Mouse (Mus musculus): ENCODE data around the gene Akr1c18.
"Not testable (repeated sequence)": the region's sequence is repeated elsewhere in the genome, so short reads cannot be mapped to it uniquely, and the experiment has no call there.

Gene Akr1c18

GRCm38 (mm10) chr13:4150518-4150917 is at the start of gene Akr1c18:
Gene Akr1c18 (minus strand): TSS chr13:4150654.
- no peak for DNase-seq (ENCODE audit: low spot score)

GRCm38 (mm10) chr13:4192511-4192910 is 42.1 kb upstream of the Akr1c18 start:
- DNase-seq (ENCODE audit: low spot score): no peak

- DNase-seq (ENCODE audit: low spot score): peak; percentile 13
These were observed 40.5 kb upstream of the Akr1c18 start, which contains the start of gene Akr1c13 for GRCm38 (mm10) chr13:4190904-4191303. Gene Akr1c13 (plus strand): TSS chr13:4191150.

- DNase-seq (ENCODE audit: low spot score): peak; percentile 19
These were observed 37.7 kb upstream of the Akr1c18 start for GRCm38 (mm10) chr13:4188174-4188573.

DNA sequence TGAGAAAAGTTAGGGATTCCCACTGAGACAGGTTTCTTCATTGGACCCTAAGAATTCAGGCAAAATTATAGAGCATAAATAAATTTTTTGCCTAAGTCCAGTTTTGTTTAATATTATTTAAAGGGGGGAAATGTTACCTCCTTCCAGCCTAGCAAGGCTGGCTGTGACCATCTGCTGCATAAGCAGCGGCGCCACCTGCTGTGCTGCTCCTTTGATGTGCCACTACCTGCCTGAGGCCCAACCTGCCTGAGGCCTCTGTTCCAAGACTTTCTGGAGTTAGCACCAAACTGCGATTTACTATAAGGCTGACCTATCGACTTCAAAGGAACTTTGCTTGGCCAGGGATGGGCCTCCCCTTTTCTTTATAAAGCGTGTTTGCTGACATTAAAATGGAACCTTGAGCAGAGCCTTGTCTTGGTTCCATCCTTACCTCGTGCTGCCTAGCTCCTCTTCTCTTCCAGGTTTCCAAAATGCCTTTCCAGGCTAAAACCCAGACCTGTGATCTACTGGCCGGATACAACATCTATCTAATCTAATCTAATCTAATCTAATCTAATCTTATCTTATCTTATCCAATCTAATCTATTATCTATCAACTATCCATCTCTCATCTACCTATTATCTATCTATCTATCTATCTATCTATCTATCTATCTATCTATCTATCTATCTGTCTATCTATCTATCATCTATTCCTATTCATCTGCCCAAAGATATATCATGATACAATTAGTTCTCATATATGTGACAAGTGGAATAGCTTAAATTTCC is 36.4 kb upstream of the Akr1c18 start:
- not testable (repeated sequence) for DNase-seq (ENCODE audit: low spot score)

DNA sequence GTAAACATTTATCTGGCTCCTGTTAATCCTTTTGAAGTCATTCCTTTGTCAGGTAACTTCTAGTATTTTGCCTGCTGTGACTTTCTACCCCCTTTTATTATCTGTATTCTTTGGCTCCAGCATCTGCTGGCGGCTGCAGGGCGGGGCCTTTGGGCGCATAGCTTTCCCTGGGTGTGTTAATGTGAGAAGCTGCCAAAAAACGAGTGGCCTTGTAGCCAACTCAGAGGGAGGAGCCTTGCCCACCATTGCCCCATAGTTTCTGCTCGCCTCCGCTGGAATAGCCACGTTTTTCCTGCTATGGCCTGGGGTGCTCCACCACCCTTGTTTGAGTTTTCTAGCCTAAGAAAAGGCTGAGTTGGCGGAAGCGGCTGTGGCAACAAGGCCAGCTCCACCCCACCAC is 32.7 kb upstream of the Akr1c18 start:
- no peak for DNase-seq (ENCODE audit: low spot score)

- not testable (repeated sequence) for DNase-seq (ENCODE audit: low spot score)
These were observed 30.9 kb upstream of the Akr1c18 start for GRCm38 (mm10) chr13:4181321-4181720.

GRCm38 (mm10) chr13:4172978-4173377 is 22.5 kb upstream of the Akr1c18 start:
- no peak for DNase-seq (ENCODE audit: low spot score)

- DNase-seq (ENCODE audit: low spot score): no peak
These were observed 17.6 kb upstream of the Akr1c18 start for GRCm38 (mm10) chr13:4168006-4168405.

DNA sequence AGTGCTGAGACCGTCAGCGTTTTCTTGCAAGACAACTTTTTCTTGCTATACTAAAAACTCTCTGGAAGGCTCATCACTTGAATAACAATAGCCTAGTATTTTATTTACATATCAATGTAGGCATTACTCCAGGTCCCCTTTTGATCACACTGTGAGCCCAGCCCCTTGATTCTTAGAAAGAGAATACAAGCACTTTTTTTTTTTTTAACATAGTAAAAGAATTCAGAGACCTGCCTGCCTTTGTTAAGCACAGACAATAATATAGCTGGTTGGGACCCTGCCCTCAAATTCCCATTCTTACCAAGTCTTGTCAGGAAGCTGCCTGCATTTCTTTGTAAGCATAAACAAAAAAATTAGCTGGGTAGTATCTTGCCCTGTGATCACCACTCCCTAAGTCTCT is 4.8 kb upstream of the Akr1c18 start:
- DNase-seq (ENCODE audit: low spot score): no peak

DNA sequence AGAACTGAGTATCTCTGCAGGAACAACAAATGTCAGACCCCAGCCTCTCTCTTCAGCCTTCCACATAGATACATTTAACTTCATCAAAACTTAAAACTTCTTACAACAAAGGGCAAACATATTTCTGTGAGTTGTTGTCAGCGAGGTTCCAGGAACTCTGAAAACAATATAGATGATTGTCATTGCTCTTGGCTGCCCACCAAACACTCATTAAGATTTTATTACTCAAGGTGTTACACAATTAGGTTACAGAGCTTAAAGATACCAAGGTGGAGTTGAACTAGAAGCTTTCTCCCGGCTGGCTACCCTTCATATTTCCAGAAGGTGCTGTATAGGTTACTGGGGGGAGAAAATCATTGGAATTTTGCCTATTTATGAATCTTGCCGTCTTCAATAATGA is 3.1 kb upstream of the Akr1c18 start:
- no peak for DNase-seq (ENCODE audit: low spot score)

DNA sequence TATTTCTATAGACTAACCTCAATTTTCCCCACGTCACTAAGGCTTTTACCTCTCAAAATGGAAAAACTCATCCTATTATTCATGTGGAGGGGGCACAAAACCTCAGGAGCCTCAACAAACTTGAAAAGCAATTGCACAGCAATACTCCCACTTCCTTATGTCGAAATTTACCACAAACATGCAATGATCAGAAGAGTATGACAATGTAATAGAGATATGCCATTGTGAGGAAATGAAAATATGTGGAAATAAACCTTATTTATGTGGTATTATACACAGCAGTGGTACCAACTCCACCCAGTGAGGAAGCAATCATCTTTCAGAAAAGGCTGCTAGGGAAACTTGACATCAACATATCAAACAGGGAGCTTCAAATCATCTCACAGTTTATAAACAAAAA is 2.5 kb upstream of the Akr1c18 start:
- no peak for DNase-seq (ENCODE audit: low spot score)

- no peak for DNase-seq (ENCODE audit: low spot score)
These were observed 6.2 kb downstream of the Akr1c18 start for GRCm38 (mm10) chr13:4144261-4144660.

DNA sequence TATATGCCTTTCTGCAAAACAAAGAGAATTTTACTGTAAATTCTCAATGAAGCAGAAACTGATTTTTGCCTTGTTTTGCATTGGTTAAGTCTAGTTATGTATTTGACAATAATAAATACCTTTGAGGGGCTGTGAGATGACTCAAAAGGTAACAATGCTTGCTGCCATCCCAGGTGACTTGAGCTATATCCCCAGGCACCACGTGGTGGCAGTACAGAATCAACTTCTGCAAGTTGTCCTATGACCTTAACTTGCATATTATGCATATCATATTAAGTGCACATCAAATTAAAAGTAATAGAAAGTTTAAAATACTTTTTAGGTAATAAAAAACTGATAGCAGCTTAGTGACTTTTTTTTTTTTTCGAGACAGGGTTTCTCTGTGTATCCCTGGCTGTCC is 17.4 kb downstream of the Akr1c18 start:
- DNase-seq (ENCODE audit: low spot score): no peak

DNA sequence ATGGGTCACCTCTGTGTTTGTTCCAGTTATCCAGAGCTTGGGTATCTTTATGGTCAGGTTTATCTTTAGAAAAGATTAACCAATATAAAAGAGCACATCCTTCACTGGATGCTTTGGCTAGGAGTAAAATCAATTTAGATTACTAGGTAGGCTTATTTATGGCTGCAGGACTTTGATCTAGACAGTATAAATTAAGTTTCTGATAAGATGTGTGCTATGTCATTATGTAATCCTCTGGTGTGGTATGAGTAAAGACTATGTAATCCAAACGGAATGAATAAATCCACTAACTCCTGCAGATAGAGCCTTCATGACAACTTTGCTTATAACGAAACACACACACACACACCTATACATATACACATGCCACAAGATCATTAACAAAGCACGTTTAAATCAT is 18.7 kb downstream of the Akr1c18 start:
- DNase-seq (ENCODE audit: low spot score): no peak

- no peak for DNase-seq (ENCODE audit: low spot score)
These were observed 19.1 kb downstream of the Akr1c18 start for GRCm38 (mm10) chr13:4131317-4131716.

GRCm38 (mm10) chr13:4129100-4129499 is 21.4 kb downstream of the Akr1c18 start:
- DNase-seq (ENCODE audit: low spot score): peak; percentile 65

DNA sequence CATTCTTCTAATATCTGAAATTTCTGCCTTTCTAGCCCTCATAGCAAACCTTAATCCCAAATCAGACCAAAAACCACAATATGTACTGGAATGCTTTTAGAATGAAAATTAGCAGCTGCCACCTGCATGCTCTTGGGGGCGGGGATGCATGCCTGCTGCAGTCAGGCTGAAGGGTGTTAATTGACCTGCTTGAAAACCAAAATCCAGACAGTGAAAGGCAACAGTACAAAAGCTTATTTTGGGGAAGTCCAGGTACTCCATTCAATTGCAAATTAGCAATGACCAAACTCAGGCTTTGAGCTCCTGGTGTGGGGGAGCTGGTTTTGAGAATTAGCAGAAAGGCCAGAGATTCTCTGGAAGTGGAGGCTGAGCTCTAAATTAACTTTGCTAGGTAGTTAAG is 24.6 kb downstream of the Akr1c18 start:
- not testable (repeated sequence) for DNase-seq (ENCODE audit: low spot score)

DNA sequence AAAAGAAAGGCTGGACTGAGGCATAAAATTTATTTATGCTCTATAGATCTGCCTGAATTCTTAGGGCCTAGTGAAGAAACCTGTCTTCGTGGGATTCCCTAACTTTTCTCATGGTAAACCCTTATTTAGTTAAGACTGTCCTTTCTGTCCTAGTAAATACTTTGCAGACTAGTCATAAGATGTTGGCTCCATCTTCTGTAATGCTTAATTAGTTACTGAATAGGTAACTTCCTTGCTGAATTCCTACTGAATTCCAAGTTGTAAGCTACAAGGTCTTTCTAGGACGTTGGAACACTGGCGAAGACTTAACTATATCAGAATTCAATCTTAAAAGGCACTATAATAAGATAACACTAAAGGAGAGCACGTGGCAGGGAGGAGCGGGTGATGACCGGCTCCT is 26.0 kb downstream of the Akr1c18 start:
- not testable (repeated sequence) for DNase-seq (ENCODE audit: low spot score)

DNA sequence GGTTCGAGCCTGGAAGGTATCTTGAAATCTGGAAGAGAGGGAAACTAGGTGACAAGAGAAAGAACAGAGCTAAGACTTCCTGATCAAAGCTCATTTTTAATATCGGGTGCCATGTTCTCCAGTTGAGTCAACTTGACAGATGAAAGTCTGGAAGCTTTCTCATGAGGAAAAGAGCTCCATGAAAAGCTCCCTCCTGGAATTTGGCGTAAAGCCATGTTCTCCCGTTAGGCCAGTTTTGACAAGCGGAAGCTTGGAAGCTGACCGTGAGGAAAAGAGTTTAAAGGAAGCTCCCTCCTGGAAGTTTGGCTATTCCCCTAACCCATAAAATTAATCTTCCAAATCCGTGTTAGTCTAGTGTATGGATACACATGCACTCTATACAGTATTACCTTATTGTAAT is 27.3 kb downstream of the Akr1c18 start:
- DNase-seq (ENCODE audit: low spot score): no peak

DNA sequence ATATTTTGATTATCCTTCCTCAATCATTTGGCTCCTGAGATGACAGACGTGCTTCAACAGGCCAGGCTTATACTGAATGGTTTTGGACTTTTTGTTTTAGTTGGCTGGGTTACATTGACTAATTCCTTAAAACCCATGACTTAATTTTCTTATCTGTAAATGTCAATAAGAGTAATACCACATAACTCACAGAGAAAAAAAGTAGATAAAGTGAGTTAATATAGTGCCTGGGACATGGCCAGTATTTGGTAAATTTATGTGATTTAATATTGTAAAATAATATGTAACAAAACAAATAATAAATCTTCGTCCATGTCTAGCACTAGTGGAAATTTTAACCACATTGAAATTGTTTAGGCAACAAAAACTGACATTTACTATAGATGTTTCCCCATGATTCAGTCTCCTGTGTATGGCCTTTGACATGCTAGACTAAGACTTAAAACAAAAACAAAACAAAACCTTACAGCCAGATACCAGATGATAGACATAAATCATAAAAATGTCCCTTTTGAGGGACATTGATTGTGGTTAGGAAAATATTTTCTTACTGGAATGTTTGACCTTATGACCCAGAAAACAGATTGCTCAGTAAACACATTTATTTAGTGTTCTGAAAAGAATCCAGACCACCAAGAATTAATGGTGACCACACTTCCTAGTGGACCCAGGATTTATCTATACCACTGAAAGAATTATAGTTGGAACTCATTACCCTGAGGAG is 31.1 kb downstream of the Akr1c18 start:
- no peak for DNase-seq (ENCODE audit: low spot score)

GRCm38 (mm10) chr13:4110281-4111188 is 39.9 kb downstream of the Akr1c18 start:
- peak; percentile 92 for DNase-seq (ENCODE audit: low spot score)
